Mouse (Mus musculus): ENCODE data around the gene Wipf1. TPM values are rescaled to one million over a fixed set of nuclear protein-coding genes. Genes with fewer than 3 reads are reported as not detected.

Wipf1 gene
- polyA plus RNA-seq, 1 experiment from 2014 or later: 2.9 TPM

GRCm38 (mm10) chr2:73460168-73460567 lies 69.4 kb downstream of the Wipf1 start:
- no peak overlapping the region for H3K27ac ChIP-seq (replicated peaks)
- H3K4me3 ChIP-seq: no peak overlapping the region
- ATAC-seq (ENCODE audit: low FRiP score, low read depth): no peak
- H3K4me1 ChIP-seq (replicated peaks): no peaks in the 10 kb centered on the region
- no peak overlapping the region for H3K9ac ChIP-seq
- H3K4me2 ChIP-seq: no peak overlapping the region
- WGBS: 39% methylated on average over 3 of the region's 3 CpGs
- no peaks in the 10 kb centered on the region for H3K27me3 ChIP-seq
- H3K36me3 ChIP-seq: no peaks in the 10 kb centered on the region
- no peaks in the 10 kb centered on the region for H3K9me3 ChIP-seq

- Histone ChIP-seq H3K27ac (replicated peaks) (no peak overlapping the region), H3K9me3 (no peaks in the 10 kb centered on the region), H3K4me3 (no peak overlapping the region), H3K4me2 (no peak overlapping the region), H3K4me1 (replicated peaks) (no peaks in the 10 kb centered on the region), H3K9ac (no peak overlapping the region), H3K27me3 (no peaks in the 10 kb centered on the region), H3K36me3 (no peaks in the 10 kb centered on the region)
- 88% methylated on average over 4 of the region's 4 CpGs for WGBS
- ATAC-seq (ENCODE audit: low FRiP score, low read depth): no peak
Measured at GRCm38 (mm10) chr2:73459607-73460153, 69.9 kb downstream of the Wipf1 start.

GRCm38 (mm10) chr2:73456886-73457285 lies 72.6 kb downstream of the Wipf1 start:
- no peak for ATAC-seq (ENCODE audit: low FRiP score, low read depth)
- Histone ChIP-seq H3K4me3 (no peak overlapping the region), H3K36me3 (no peaks in the 10 kb centered on the region), H3K27me3 (no peaks in the 10 kb centered on the region), H3K4me1 (replicated peaks) (no peaks in the 10 kb centered on the region), H3K27ac (replicated peaks) (no peak overlapping the region), H3K9me3 (no peaks in the 10 kb centered on the region), H3K4me2 (no peak overlapping the region), H3K9ac (no peak overlapping the region)
- WGBS: 95% methylated on average over 6 of the region's 6 CpGs

GRCm38 (mm10) chr2:73456154-73456553 lies 73.4 kb downstream of the Wipf1 start:
- H3K27me3 ChIP-seq: no peaks in the 10 kb centered on the region
- WGBS: 78% methylated on average over 3 of the region's 3 CpGs

GRCm38 (mm10) chr2:73455541-73455940 lies 74.0 kb downstream of the Wipf1 start:
- H3K9me3 ChIP-seq: no peaks in the 10 kb centered on the region
- H3K9ac ChIP-seq: no peak overlapping the region
- 0 out of 2 replicates have a peak, but pooled peaks cover under 1% of the 10 kb centered on the region for H3K4me1 ChIP-seq (replicated peaks)
- no peaks in the 10 kb centered on the region for H3K27me3 ChIP-seq
- no peak for ATAC-seq (ENCODE audit: low FRiP score, low read depth)
- H3K36me3 ChIP-seq: no peaks in the 10 kb centered on the region
- no peak overlapping the region for H3K4me3 ChIP-seq
- no peak overlapping the region for H3K4me2 ChIP-seq
- WGBS: 92% methylated on average over 4 of the region's 4 CpGs
- no peak overlapping the region for H3K27ac ChIP-seq (replicated peaks)

More at GRCm38 (mm10) chr2:73456154-73456553, 73.4 kb downstream of the Wipf1 start:
- no peak overlapping the region for H3K27ac ChIP-seq (replicated peaks)
- no peaks in the 10 kb centered on the region for H3K36me3 ChIP-seq
- no peak overlapping the region for H3K4me3 ChIP-seq
- ATAC-seq (ENCODE audit: low FRiP score, low read depth): no peak
- H3K4me2 ChIP-seq: no peak overlapping the region
- no peaks in the 10 kb centered on the region for H3K4me1 ChIP-seq (replicated peaks)
- H3K9ac ChIP-seq: no peak overlapping the region
- no peaks in the 10 kb centered on the region for H3K9me3 ChIP-seq

GRCm38 (mm10) chr2:73454682-73455081 lies 74.9 kb downstream of the Wipf1 start:
- 0 out of 2 replicates have a peak, but pooled peaks cover 3% of the 10 kb centered on the region for H3K4me1 ChIP-seq (replicated peaks)
- no peak for ATAC-seq (ENCODE audit: low FRiP score, low read depth)
- H3K27ac ChIP-seq (replicated peaks): no peak overlapping the region
- H3K4me3 ChIP-seq: no peak overlapping the region
- 89% methylated on average over 13 of the region's 13 CpGs for WGBS
- no peaks in the 10 kb centered on the region for H3K27me3 ChIP-seq
- no peaks in the 10 kb centered on the region for H3K36me3 ChIP-seq
- no peak overlapping the region for H3K4me2 ChIP-seq
- no peaks in the 10 kb centered on the region for H3K9me3 ChIP-seq
- no peak overlapping the region for H3K9ac ChIP-seq

- no peak for ATAC-seq (ENCODE audit: low FRiP score, low read depth)
- Histone ChIP-seq H3K4me1 (replicated peaks) (0 out of 2 replicates have a peak, but pooled peaks cover 3% of the 10 kb centered on the region), H3K9ac (no peak overlapping the region), H3K9me3 (no peaks in the 10 kb centered on the region), H3K4me2 (no peak overlapping the region), H3K27ac (replicated peaks) (no peak overlapping the region), H3K36me3 (no peaks in the 10 kb centered on the region), H3K27me3 (no peaks in the 10 kb centered on the region), H3K4me3 (no peak overlapping the region)
- WGBS: 89% methylated on average over 4 of the region's 4 CpGs
Measured at GRCm38 (mm10) chr2:73454186-73454585, 75.3 kb downstream of the Wipf1 start.

- 61% methylated on average over 4 of the region's 4 CpGs for WGBS
Measured at GRCm38 (mm10) chr2:73453717-73454116, 75.8 kb downstream of the Wipf1 start.

GRCm38 (mm10) chr2:73453085-73453484 lies 76.4 kb downstream of the Wipf1 start:
- Histone ChIP-seq H3K4me3 (no peak overlapping the region), H3K4me1 (replicated peaks) (0 out of 2 replicates have a peak, but pooled peaks cover 3% of the 10 kb centered on the region), H3K9me3 (no peaks in the 10 kb centered on the region), H3K9ac (no peak overlapping the region), H3K27ac (replicated peaks) (no peak overlapping the region), H3K36me3 (no peaks in the 10 kb centered on the region), H3K4me2 (no peak overlapping the region), H3K27me3 (no peaks in the 10 kb centered on the region)
- 45% methylated on average over 5 of the region's 5 CpGs for WGBS
- no peak for ATAC-seq (ENCODE audit: low FRiP score, low read depth)

More at GRCm38 (mm10) chr2:73453717-73454116, 75.8 kb downstream of the Wipf1 start:
- H3K9ac ChIP-seq: no peak overlapping the region
- H3K4me3 ChIP-seq: no peak overlapping the region
- H3K4me1 ChIP-seq (replicated peaks): 0 out of 2 replicates have a peak, but pooled peaks cover 3% of the 10 kb centered on the region
- H3K36me3 ChIP-seq: no peaks in the 10 kb centered on the region
- H3K4me2 ChIP-seq: no peak overlapping the region
- no peaks in the 10 kb centered on the region for H3K27me3 ChIP-seq
- H3K9me3 ChIP-seq: no peaks in the 10 kb centered on the region
- no peak overlapping the region for H3K27ac ChIP-seq (replicated peaks)
- ATAC-seq (ENCODE audit: low FRiP score, low read depth): no peak

- ATAC-seq (ENCODE audit: low FRiP score, low read depth): no peak
- Histone ChIP-seq H3K4me1 (replicated peaks) (0 out of 2 replicates have a peak, but pooled peaks cover 3% of the 10 kb centered on the region), H3K4me3 (no peak overlapping the region), H3K27ac (replicated peaks) (no peak overlapping the region), H3K9me3 (no peaks in the 10 kb centered on the region), H3K9ac (no peak overlapping the region), H3K4me2 (no peak overlapping the region), H3K36me3 (no peaks in the 10 kb centered on the region), H3K27me3 (no peaks in the 10 kb centered on the region)
- 87% methylated on average over 7 of the region's 7 CpGs for WGBS
Measured at GRCm38 (mm10) chr2:73452556-73452955, 77.0 kb downstream of the Wipf1 start.

- Histone ChIP-seq H3K27ac (replicated peaks) (no peak overlapping the region), H3K4me1 (replicated peaks) (0 out of 2 replicates have a peak, but pooled peaks cover 3% of the 10 kb centered on the region), H3K9ac (no peak overlapping the region), H3K4me3 (no peak overlapping the region), H3K9me3 (no peaks in the 10 kb centered on the region), H3K4me2 (no peak overlapping the region), H3K27me3 (no peaks in the 10 kb centered on the region), H3K36me3 (no peaks in the 10 kb centered on the region)
- WGBS: 99% methylated on average over 3 of the region's 3 CpGs
- ATAC-seq (ENCODE audit: low FRiP score, low read depth): no peak
Measured at GRCm38 (mm10) chr2:73451541-73451940, 78.0 kb downstream of the Wipf1 start.

- 0 out of 2 replicates have a peak, but pooled peaks cover 3% of the 10 kb centered on the region for H3K4me1 ChIP-seq (replicated peaks)
- ATAC-seq (ENCODE audit: low FRiP score, low read depth): no peak
Measured at GRCm38 (mm10) chr2:73450172-73450715, 79.3 kb downstream of the Wipf1 start.

More at GRCm38 (mm10) chr2:73450172-73450715, 79.3 kb downstream of the Wipf1 start:
- Histone ChIP-seq H3K27ac (replicated peaks) (no peak overlapping the region), H3K9ac (no peak overlapping the region), H3K27me3 (no peaks in the 10 kb centered on the region), H3K36me3 (no peaks in the 10 kb centered on the region), H3K4me3 (no peak overlapping the region), H3K4me2 (no peak overlapping the region), H3K9me3 (no peaks in the 10 kb centered on the region)
- WGBS: 57% methylated on average over 6 of the region's 6 CpGs
